Mouse (Mus musculus) bone marrow macrophage, adult 2 months (primary cell): ENCODE results near the gene Apip.

Experiments
- CTCF ChIP-seq: IDR thresholded peaks from 2 replicates; pipeline ENCODE4 v1.5.1; 2012; ENCODE audit warnings: low read depth, mild to moderate bottlenecking, low read length, moderate library complexity
- POLR2A ChIP-seq: IDR thresholded peaks from 2 replicates; pipeline ENCODE4 v1.6.1; 2012; ENCODE audit warnings: mild to moderate bottlenecking, low read depth, low read length, borderline replicate concordance

DNA sequence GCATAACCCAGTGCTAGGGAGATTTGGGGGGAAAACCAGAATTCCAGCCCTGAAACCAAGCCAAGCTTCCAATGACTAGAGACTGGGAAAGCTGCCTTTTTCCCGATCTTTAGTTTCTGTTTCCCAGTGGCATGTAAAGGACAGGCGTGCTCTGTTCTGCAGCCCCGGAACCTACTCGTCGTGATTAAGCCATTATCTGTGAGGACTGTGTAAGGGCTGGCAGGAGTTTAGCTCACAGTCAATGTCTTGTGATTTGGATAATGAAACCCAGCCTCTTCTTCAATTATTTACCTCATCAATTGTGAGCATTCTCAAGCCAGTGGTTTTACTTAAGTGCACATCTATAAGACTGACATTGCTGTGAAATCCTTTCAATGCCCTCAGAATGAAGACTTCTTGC is 43.7 kb downstream of the Apip start:
- no peak for TF ChIP-seq CTCF
- TF ChIP-seq POLR2A: no peak
